Mouse (Mus musculus) kidney, adult 2 months (tissue): ENCODE measurements at regions not wholly inside any gene's neighbourhood (a gene's known extent, or its start where the extent isn't known, plus 50 kb on each side); places are given as distances from the start of the nearest gene placed in this dataset.
A peak's percentile ranks its signal among the peaks of the same experiment; 100 is the strongest.

Source experiments
- DNase-seq: peaks from one replicate; pipeline ENCODE4 v3.0.0; 2021
- H3K27ac ChIP-seq: fragments of 200-500 bp; 2 replicates; pipeline ENCODE4 v1.5.1; 2012; ENCODE audit warnings: low read depth, low read length, control low read depth, inconsistent platforms; ENCODE audit not compliant: insufficient read depth
- H3K27me3 ChIP-seq: fragments of 200-500 bp; replicated peaks from 2 replicates; pipeline ENCODE4 v1.6.1; 2012; ENCODE audit warnings: mild to moderate bottlenecking, moderate library complexity, low read length, inconsistent platforms; ENCODE audit not compliant: control insufficient read depth, insufficient read depth
- H3K36me3 ChIP-seq: fragments of 200-500 bp; 2 replicates; pipeline ENCODE4 v1.6.1; 2012; ENCODE audit warnings: mild to moderate bottlenecking, moderate library complexity, low read length, inconsistent platforms; ENCODE audit not compliant: control insufficient read depth, insufficient read depth
- H3K4me1 ChIP-seq: fragments of 200-500 bp; 2 replicates; pipeline ENCODE4 v1.6.1; 2011; ENCODE audit warnings: low read length; ENCODE audit not compliant: control insufficient read depth, insufficient read depth
- H3K4me3 ChIP-seq: fragments of 200-500 bp; 2 replicates; pipeline ENCODE4 v1.5.1; 2011; ENCODE audit warnings: mild to moderate bottlenecking, low read depth, low read length, control low read depth; ENCODE audit not compliant: insufficient read depth
- CTCF ChIP-seq: fragments of 200-500 bp; conservative IDR thresholded peaks from 2 replicates; pipeline ENCODE4 v1.5.1; 2011; ENCODE audit warnings: low read depth, mild to moderate bottlenecking, control low read depth, low read length, moderate library complexity, mixed read lengths; ENCODE audit not compliant: insufficient read depth, insufficient read length
- POLR2A ChIP-seq: fragments of 200-500 bp; IDR thresholded peaks from one replicate; pipeline ENCODE4 v1.6.1; 2011; ENCODE audit warnings: low read depth, low read length, control low read depth
- WGBS: fragments of 180-500 bp; shearing (Covaris S2); methylation state at CpG from one replicate; pipeline ENCODE4 v1.1.7; 2018; 5-methylcytosine and 5-hydroxymethylcytosine counted together

- no peaks in the 10 kb centered on the region for H3K36me3 ChIP-seq
- 87% methylated on average over 4 of the region's 4 CpGs for WGBS
- TF ChIP-seq CTCF (no peak), POLR2A (no peak)
- no peaks in the 10 kb centered on the region for H3K27me3 ChIP-seq
- no peak for DNase-seq
- H3K27ac ChIP-seq = no peak overlapping the region
- H3K4me1 ChIP-seq = no peaks in the 10 kb centered on the region
- H3K4me3 ChIP-seq = no peak overlapping the region
Observed at GRCm38 (mm10) chr1:14413826-14414445, 1679.2 kb downstream of the 4930444P10Rik start.

DNA sequence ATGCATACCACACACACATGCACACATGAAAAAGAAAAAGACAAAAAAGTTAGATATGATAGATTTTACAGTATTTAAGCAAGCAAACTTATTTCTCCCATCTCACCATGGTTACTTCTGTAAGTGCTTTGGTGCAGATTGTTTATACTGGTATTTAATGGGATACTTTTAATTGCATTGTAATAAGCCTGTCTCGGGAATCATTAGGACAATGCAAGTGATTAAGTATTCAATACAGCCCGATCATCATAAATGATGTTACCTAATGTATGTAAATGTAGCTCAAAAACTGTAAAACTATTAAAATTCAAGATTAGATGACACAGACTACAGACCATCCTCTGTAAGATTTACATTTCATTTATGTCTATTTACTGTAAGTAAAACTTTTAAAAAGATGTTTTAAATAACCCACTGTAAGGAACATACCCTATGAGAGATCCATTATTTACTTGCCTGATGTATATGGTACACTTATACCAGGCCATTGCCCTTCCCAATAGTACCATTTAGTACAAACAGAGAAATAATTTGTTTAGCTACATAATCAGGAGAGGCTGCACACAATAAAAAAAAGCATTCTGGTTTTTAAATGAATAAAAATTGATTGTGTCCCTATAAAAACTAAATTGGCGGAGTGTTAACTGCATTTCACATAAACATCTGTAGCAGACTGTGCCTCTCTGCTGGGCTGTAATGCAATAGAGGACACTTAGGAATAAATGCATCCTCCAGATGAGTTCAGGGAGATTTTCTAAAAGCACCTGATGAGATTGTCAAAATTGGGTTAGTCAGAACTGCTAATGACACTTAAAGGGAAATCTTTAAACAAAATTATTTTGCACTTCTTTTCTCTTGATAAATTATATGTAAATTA is 1722.9 kb downstream of the 4930444P10Rik start:
- 92% methylated on average over 3 of the region's 3 CpGs for WGBS
- Histone ChIP-seq H3K36me3 (no peaks in the 10 kb centered on the region), H3K27ac (no peak overlapping the region), H3K4me1 (no peaks in the 10 kb centered on the region), H3K27me3 (no peaks in the 10 kb centered on the region), H3K4me3 (no peak overlapping the region)
- TF ChIP-seq CTCF = no peak
- TF ChIP-seq POLR2A = no peak
- no peak for DNase-seq

GRCm38 (mm10) chr1:14359998-14360640 is 1733.0 kb downstream of the 4930444P10Rik start:
- no peaks in the 10 kb centered on the region for H3K4me1 ChIP-seq
- no peaks in the 10 kb centered on the region for H3K27me3 ChIP-seq
- 60% methylated on average over 2 of the region's 2 CpGs for WGBS
- DNase-seq = peak; percentile 58
- H3K36me3 ChIP-seq = no peaks in the 10 kb centered on the region
- no peak overlapping the region for H3K27ac ChIP-seq
- TF ChIP-seq POLR2A (no peak), CTCF (no peak)
- no peak overlapping the region for H3K4me3 ChIP-seq
